Mouse (Mus musculus) heart, postnatal 0 days (tissue): ENCODE measurements around the gene Tmem220. TPM values are rescaled to one million over a fixed set of nuclear protein-coding genes. Genes with fewer than 3 reads are reported as not detected.

Source experiments
- ATAC-seq: fragments of 200-750 bp; cut with Nextera tagmentation; 2 replicates; pipeline ENCODE4 v1.8.0; 2017; ENCODE audit warnings: low read depth, moderate number of reproducible peaks, moderate library complexity; ENCODE audit not compliant: insufficient read depth
- DNase-seq: peaks from one replicate; pipeline ENCODE4 v3.0.0-alpha.2; 2016; ENCODE audit warnings: low spot score
- H3K27ac ChIP-seq: fragments of 300-500 bp; sonication (generic); 2 replicates; pipeline ENCODE4 v1.5.1; 2014; ENCODE audit warnings: low read depth, mild to moderate bottlenecking
- H3K27me3 ChIP-seq: fragments of 300-500 bp; sonication (generic); 2 replicates; pipeline ENCODE4 v1.6.1; 2014; ENCODE audit warnings: low read length, mixed read lengths; ENCODE audit not compliant: control insufficient read depth, insufficient read depth
- H3K36me3 ChIP-seq: fragments of 300-500 bp; sonication (generic); replicated peaks from 2 replicates; pipeline ENCODE4 v1.6.1; 2014; ENCODE audit warnings: low read length, mixed read lengths; ENCODE audit not compliant: control insufficient read depth, insufficient read depth
- H3K4me1 ChIP-seq: fragments of 300-500 bp; sonication (generic); 2 replicates; pipeline ENCODE4 v1.6.1; 2014; ENCODE audit warnings: antibody characterized with exemption; ENCODE audit not compliant: control insufficient read depth, insufficient read depth
- H3K4me2 ChIP-seq: fragments of 300-500 bp; sonication (generic); 2 replicates; pipeline ENCODE4 v1.6.1; 2014; ENCODE audit warnings: low read depth, mild to moderate bottlenecking, low read length, moderate library complexity
- H3K4me3 ChIP-seq: fragments of 300-500 bp; sonication (generic); 2 replicates; pipeline ENCODE4 v1.5.1; 2014; ENCODE audit warnings: low read depth, low read length
- H3K9ac ChIP-seq: fragments of 300-500 bp; sonication (generic); replicated peaks from 2 replicates; pipeline ENCODE4 v1.6.1; 2014; ENCODE audit warnings: low read depth, low read length, mixed read lengths
- H3K9me3 ChIP-seq: fragments of 300-500 bp; sonication (generic); replicated peaks from 2 replicates; pipeline ENCODE4 v1.6.1; 2016; ENCODE audit warnings: low read length; ENCODE audit not compliant: control insufficient read depth
- CTCF ChIP-seq: IDR thresholded peaks from 2 replicates; pipeline ENCODE4 v1.5.1; 2016; ENCODE audit warnings: antibody characterized with exemption, control low read depth, low read depth
- EP300 ChIP-seq: IDR thresholded peaks from 2 replicates; pipeline ENCODE4 v1.6.1; 2016; ENCODE audit warnings: antibody characterized with exemption, low read depth
- WGBS: fragments of 180-500 bp; shearing (Covaris S2); extraction: QIAGEN DNeasy Blood & Tissue Kit; methylation state at CpG from one replicate; pipeline ENCODE4 v1.1.7; 2014; 5-methylcytosine and 5-hydroxymethylcytosine counted together
- polyA plus RNA-seq: library from polyadenylated mRNA; unstranded; fragments of >200 nt; fragmentation: Nextera tagmentation; extraction: Ambion mirVana; gene quantifications from 2 replicates; pipeline ENCODE4 v1.2.1, GENCODE M21; 2015
- total RNA-seq: library from RNA; depleted of rRNA; stranded (reverse); fragments of >200 nt; gene quantifications from 2 replicates; pipeline ENCODE4 v1.2.3, GENCODE M21; 2014; ENCODE audit warnings: low replicate concordance

The Tmem220 gene
- total and polyA plus RNA-seq, 2 experiments from 2014 or later, result 1.7 TPM; not detected in 1

DNA sequence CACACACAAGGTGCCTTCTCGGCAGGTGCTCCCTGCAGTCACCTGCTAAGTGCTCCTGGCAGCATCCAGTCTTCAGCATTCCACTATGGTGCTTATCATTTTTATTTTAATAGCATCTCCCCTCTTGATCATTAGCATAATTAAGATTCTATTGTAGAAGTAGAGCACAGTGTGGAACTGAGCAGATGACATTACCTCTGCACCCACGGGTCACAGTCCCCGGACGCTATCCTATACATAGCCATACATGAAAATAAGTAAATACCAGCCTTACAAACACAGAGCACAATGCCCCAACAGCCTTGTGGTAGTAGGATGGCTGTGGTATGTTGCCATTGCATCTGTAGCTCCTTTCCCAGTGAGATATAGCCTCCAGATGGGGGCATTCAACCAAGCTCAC is 16.4 kb upstream of the Tmem220 start:
- no peak for ATAC-seq
- WGBS, result 91% methylated on average over 4 of the region's 4 CpGs
- no peak for TF ChIP-seq EP300
- no peak for TF ChIP-seq CTCF

GRCm38 (mm10) chr11:67010430-67010829 is 14.5 kb upstream of the Tmem220 start:
- Histone ChIP-seq H3K9me3 (no peaks in the 10 kb centered on the region), H3K27ac (no peak overlapping the region), H3K36me3 (no peaks in the 10 kb centered on the region), H3K4me1 (0 out of 2 replicates have a peak, but pooled peaks cover 6% of the 10 kb centered on the region), H3K4me2 (peak overlapping the region; percentile 34), H3K4me3 (no peak overlapping the region), H3K27me3 (no peaks in the 10 kb centered on the region), H3K9ac (no peak overlapping the region)
- WGBS, result 6% methylated on average over 8 of the region's 8 CpGs
- peak; percentile 83 for ATAC-seq
- TF ChIP-seq CTCF (peak; percentile 40; the same call in 1 of the 2 replicates), EP300 (no peak)
- peak; percentile 47 for DNase-seq

More for the DNA sequence above, 16.4 kb upstream of the Tmem220 start:
- Histone ChIP-seq H3K4me1 (0 out of 2 replicates have a peak, but pooled peaks cover 6% of the 10 kb centered on the region), H3K27me3 (no peaks in the 10 kb centered on the region), H3K27ac (no peak overlapping the region), H3K9me3 (no peaks in the 10 kb centered on the region), H3K36me3 (no peaks in the 10 kb centered on the region), H3K4me3 (no peak overlapping the region), H3K9ac (no peak overlapping the region), H3K4me2 (no peak overlapping the region)
- no peak for DNase-seq

- Histone ChIP-seq H3K36me3 (no peaks in the 10 kb centered on the region), H3K27ac (no peak overlapping the region), H3K4me3 (no peak overlapping the region), H3K9ac (no peak overlapping the region), H3K9me3 (no peaks in the 10 kb centered on the region), H3K4me1 (0 out of 2 replicates have a peak, but pooled peaks cover 6% of the 10 kb centered on the region), H3K4me2 (no peak overlapping the region), H3K27me3 (no peaks in the 10 kb centered on the region)
- WGBS, result 72% methylated on average over 4 of the region's 4 CpGs
- DNase-seq (no peak), ATAC-seq (no peak)
- TF ChIP-seq EP300 (no peak), CTCF (no peak)
Observed at GRCm38 (mm10) chr11:67011635-67012034, 13.3 kb upstream of the Tmem220 start.

DNA sequence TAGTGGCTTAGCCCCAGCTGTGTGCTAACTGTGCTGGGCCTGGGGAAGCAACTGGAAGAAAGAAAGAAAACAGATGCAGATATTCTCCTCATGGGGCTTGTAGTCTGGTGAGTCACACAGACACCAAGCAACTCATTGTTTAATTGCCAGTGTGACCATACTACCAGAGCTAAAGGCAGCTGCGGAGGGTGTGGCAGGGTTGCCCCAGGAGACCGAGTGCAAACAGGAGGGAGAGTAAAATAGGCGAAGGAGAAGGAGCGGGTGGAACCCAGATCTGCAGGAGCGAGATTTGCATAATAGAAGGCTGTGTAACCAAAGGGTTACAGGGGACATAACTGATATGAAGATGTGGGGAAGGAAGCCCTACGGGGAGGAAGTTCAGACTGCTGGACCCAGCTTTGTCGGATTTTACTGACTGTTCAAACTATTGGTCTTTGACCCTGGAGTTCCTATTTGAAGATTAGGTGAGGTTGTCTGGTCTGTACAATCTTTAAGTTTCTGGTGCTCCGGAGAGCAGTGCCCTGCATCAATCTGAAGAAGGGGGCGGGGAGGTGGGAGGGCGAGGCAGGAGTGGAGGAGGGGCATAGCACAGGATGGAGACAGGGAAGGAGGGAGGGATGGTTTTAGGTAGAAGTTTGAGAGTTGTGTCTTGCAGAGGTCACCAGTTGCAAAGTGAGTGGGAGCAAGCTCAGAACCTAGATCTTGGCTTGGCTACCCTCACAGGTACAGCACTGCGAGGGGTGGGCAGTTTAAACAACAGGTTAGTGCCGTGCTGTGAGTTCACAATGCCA is 7.0 kb upstream of the Tmem220 start:
- Histone ChIP-seq H3K4me3 (no peak overlapping the region), H3K36me3 (no peaks in the 10 kb centered on the region), H3K9me3 (no peaks in the 10 kb centered on the region), H3K9ac (no peak overlapping the region), H3K4me1 (no peaks in the 10 kb centered on the region), H3K4me2 (no peak overlapping the region), H3K27me3 (no peaks in the 10 kb centered on the region), H3K27ac (no peak overlapping the region)
- DNase-seq (no peak), ATAC-seq (0 out of 2 replicates have a peak, but pooled peaks have one; percentile 18)
- WGBS, result 22% methylated on average over 12 of the region's 12 CpGs
- TF ChIP-seq EP300, result no peak

- H3K4me2 ChIP-seq, result no peak overlapping the region
- DNase-seq, result no peak
- H3K4me3 ChIP-seq, result no peak overlapping the region
- peaks cover 4% of the 10 kb centered on the region; the same call in 1 of the 2 replicates for H3K4me1 ChIP-seq
- H3K27me3 ChIP-seq, result no peaks in the 10 kb centered on the region
- H3K9ac ChIP-seq, result no peak overlapping the region
- no peak for TF ChIP-seq CTCF
- no peak for TF ChIP-seq EP300
- no peak for ATAC-seq
- no peaks in the 10 kb centered on the region for H3K36me3 ChIP-seq
- H3K27ac ChIP-seq, result no peak overlapping the region
- WGBS, result 52% methylated on average over 7 of the region's 7 CpGs
- H3K9me3 ChIP-seq, result no peaks in the 10 kb centered on the region
Observed at GRCm38 (mm10) chr11:67019711-67020475, 5.1 kb upstream of the Tmem220 start.
